Mouse (Mus musculus): ENCODE results near the gene Gm28043. TPM values are rescaled to one million over a fixed set of nuclear protein-coding genes. Genes with fewer than 3 reads are reported as not detected.
A peak's percentile ranks its signal among the peaks of the same experiment; 100 is the strongest.

Gene Gm28043
- polyA plus RNA-seq, 1 experiment from 2014 or later = 1.7 TPM

DNA sequence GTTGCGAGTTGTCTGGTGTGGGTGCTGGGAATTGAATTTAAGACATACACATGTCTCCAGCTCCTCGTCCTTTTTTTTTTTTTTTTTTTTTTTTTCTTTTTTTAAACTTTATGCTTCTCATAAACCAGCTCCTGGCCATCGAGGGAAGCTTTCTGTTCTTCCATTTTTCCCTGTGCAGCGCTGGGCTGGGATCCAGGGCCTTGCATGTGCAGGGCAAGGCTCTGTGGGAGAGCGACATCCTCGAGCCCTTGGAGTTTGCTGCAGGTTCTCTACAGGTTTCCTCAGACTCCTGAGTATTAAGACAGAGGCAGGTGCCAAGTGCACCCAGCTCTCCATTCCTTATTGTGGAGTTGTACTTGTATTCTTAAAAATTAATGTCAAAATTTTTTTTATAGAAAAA, 47.5 kb downstream of the Gm28043 start:
- no peak overlapping the region for H3K9ac ChIP-seq (replicated peaks)
- H3K4me3 ChIP-seq (replicated peaks) = no peak overlapping the region
- H3K27me3 ChIP-seq (replicated peaks) = no peaks in the 10 kb centered on the region
- H3K4me2 ChIP-seq = no peak overlapping the region
- no peak for ATAC-seq (ENCODE audit: low FRiP score)
- no peak overlapping the region for H3K27ac ChIP-seq (replicated peaks)
- peaks cover 14% of the 10 kb centered on the region for H3K4me1 ChIP-seq
- WGBS = 93% methylated on average over 6 of the region's 6 CpGs
- no peaks in the 10 kb centered on the region for H3K9me3 ChIP-seq (replicated peaks)
- H3K36me3 ChIP-seq = peaks cover 12% of the 10 kb centered on the region

DNA sequence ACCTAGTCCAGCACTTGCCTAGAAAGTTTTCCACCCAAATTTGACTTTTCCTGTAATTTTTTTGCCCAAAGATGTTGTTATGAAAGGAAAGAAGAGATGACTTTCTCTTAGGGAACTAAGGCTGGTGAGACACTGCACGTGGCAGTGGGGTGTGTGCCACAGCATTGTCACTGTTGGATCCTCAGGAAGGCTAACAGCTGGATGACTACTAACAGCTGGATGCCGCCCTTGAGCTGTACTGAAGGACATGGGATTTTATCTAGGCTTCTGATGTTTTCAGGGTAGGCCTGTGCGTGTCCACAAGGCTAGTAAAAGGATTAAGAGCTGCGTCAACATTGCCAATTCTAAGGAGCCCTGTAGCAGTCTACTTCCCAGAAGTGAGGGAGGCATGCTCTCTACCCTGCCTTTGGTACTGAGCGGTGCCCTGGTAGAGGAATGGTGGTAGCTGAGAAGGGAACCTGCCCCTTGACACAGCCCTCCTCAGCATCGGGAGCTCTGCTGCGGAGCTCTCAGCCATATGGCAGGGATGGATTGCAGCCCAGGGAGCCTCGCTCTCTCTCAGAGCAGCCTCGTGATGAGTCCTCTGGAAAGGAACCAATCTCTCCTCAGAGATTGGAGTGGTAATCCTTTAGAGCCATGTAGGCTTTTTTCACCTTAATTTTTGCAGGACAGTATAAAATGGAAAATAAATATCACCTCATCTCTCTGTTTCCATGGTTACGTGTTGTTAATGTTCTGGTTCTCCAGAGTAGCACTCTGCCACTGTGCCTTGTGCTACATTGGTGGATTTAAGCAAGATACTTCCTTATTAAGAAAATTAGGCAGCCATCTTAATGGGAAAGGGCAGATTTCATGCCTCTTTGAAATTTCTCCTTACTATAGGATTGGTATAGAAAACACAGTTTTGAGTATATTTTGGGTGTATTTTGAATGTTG, 53.6 kb downstream of the Gm28043 start:
- Histone ChIP-seq H3K4me1 (peaks cover 16% of the 10 kb centered on the region), H3K9me3 (replicated peaks) (no peaks in the 10 kb centered on the region), H3K4me2 (no peak overlapping the region), H3K27ac (replicated peaks) (peak overlapping the region; percentile 79), H3K4me3 (replicated peaks) (no peak overlapping the region), H3K9ac (replicated peaks) (no peak overlapping the region), H3K36me3 (peaks cover 15% of the 10 kb centered on the region), H3K27me3 (replicated peaks) (no peaks in the 10 kb centered on the region)
- WGBS = 57% methylated on average over 10 of the region's 10 CpGs
- ATAC-seq (ENCODE audit: low FRiP score) = peak; percentile 66

DNA sequence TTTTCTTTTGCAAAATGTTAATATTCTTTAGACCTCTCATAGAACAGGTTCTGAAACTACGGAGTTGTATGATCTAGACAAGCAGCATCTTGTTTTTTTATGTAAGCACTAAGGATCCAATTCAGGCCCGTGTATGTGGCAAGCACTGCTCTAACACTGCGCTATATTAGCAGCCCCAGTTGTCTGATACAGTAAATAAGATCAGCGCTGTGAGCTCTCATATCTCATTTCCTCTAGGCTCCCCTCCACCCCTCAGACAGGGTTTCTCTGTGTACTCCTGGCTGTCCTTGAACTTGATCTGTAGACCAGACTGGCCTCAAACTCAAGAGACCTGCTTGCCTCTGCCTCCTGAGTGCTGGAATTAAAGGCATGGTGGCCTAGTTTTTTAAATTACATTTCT, 54.4 kb downstream of the Gm28043 start:
- Histone ChIP-seq H3K9ac (replicated peaks) (no peak overlapping the region), H3K27ac (replicated peaks) (no peak overlapping the region), H3K27me3 (replicated peaks) (no peaks in the 10 kb centered on the region), H3K4me1 (peaks cover 16% of the 10 kb centered on the region), H3K4me2 (no peak overlapping the region), H3K36me3 (peaks cover 22% of the 10 kb centered on the region), H3K9me3 (replicated peaks) (no peaks in the 10 kb centered on the region), H3K4me3 (replicated peaks) (no peak overlapping the region)
- ATAC-seq (ENCODE audit: low FRiP score) = no peak
- whole genome bisulfite sequencing = 78% methylated on average over 4 of the region's 4 CpGs

DNA sequence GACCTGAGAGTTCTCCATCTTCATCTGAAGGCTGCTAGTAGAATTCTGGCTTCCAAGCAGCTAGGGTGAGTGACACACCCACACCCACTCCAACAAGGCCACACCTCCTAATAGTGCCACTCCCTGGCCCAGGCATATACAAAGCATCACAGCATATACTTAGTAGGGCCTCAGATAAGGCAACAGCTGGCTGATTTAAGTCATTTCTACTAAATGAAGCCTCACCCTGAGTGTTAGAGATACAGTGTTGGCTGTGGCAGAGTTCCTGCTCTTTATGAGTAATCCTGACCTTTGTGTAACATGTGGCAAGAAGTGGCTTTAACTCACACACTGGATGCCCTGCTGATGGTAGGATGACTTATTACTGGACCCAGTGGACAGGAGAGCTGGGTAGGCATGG, 55.3 kb downstream of the Gm28043 start:
- no peak overlapping the region for H3K9ac ChIP-seq (replicated peaks)
- H3K27me3 ChIP-seq (replicated peaks) = no peaks in the 10 kb centered on the region
- no peaks in the 10 kb centered on the region for H3K9me3 ChIP-seq (replicated peaks)
- no peak for ATAC-seq (ENCODE audit: low FRiP score)
- no peak overlapping the region for H3K4me2 ChIP-seq
- H3K4me3 ChIP-seq (replicated peaks) = no peak overlapping the region
- peaks cover 25% of the 10 kb centered on the region for H3K36me3 ChIP-seq
- H3K27ac ChIP-seq (replicated peaks) = no peak overlapping the region
- peaks cover 16% of the 10 kb centered on the region for H3K4me1 ChIP-seq

DNA sequence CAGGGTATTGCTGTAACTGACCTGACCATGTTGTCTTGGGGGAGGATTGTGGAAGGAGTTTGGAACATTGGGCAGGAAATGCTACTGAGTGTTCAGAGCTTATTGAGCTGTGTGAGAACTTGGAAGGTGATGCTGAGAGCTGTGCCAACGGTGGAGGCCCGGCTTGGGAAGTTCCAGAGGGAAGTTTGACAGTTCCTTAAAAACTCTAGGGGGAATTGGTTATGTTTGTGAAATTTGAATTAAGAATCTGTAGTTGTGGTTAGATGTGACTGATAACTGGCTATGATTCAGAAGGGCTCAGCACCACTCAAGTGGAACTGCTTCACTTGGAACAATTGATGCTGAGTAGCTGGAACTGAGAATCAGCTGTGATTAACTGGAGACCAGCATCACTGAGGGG, 56.3 kb downstream of the Gm28043 start:
- Histone ChIP-seq H3K9me3 (replicated peaks) (no peaks in the 10 kb centered on the region), H3K9ac (replicated peaks) (no peak overlapping the region), H3K4me3 (replicated peaks) (no peak overlapping the region), H3K4me2 (no peak overlapping the region), H3K36me3 (peaks cover 33% of the 10 kb centered on the region), H3K4me1 (peaks cover 16% of the 10 kb centered on the region), H3K27ac (replicated peaks) (no peak overlapping the region), H3K27me3 (replicated peaks) (no peaks in the 10 kb centered on the region)
- ATAC-seq (ENCODE audit: low FRiP score) = no peak
- WGBS = 88% methylated on average over 2 of the region's 2 CpGs

DNA sequence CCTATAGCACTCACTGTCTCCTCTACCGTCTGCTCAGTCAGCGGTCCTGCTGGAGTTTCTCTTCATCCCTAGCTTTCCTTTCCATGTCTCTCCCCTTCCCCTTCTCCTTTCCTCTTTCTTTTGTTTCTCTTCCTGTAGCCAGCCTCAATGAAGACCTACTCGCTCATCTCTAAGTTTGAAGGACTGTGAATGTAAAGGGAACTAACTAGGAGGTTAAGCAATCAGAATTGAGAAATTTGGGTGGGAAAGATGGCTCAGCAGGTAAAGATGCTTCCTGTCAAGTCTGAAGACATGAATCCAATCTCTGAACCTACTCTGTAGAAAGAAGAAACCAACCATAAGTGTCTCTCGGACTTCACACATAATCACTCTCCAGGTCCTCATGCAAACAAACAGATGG, 58.6 kb downstream of the Gm28043 start:
- Histone ChIP-seq H3K27ac (replicated peaks) (no peak overlapping the region), H3K27me3 (replicated peaks) (no peaks in the 10 kb centered on the region), H3K4me2 (no peak overlapping the region), H3K9me3 (replicated peaks) (no peaks in the 10 kb centered on the region), H3K36me3 (peaks cover 55% of the 10 kb centered on the region), H3K4me3 (replicated peaks) (no peak overlapping the region), H3K9ac (replicated peaks) (no peak overlapping the region), H3K4me1 (peaks cover 9% of the 10 kb centered on the region)
- WGBS = 92% methylated on average over 4 of the region's 4 CpGs
- ATAC-seq (ENCODE audit: low FRiP score) = no peak

DNA sequence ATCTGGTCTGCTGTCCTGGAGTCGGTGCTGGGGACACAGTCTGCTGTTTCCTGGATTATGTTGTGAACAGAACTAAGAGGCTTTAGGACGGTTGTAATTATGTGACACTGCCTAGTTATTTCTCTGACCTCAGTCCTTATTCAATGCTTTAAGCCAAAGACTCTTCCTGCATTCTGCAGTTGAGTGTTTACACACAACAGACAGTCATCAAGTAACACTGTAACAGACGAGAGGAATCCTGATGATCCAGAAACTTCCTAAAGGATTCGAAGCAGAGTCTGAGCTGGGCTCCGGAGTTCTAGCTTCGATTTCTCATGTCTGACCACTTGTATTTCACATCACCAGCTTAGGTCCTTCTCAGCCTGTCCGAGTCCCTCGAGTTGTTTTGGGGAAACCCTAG, 63.9 kb downstream of the Gm28043 start:
- 93% methylated on average over 8 of the region's 8 CpGs for WGBS
- no peak overlapping the region for H3K4me2 ChIP-seq
- H3K9ac ChIP-seq (replicated peaks) = no peak overlapping the region
- H3K27me3 ChIP-seq (replicated peaks) = no peaks in the 10 kb centered on the region
- H3K27ac ChIP-seq (replicated peaks) = no peak overlapping the region
- H3K36me3 ChIP-seq = peaks cover 94% of the 10 kb centered on the region
- H3K4me3 ChIP-seq (replicated peaks) = no peak overlapping the region
- H3K9me3 ChIP-seq (replicated peaks) = no peaks in the 10 kb centered on the region
- ATAC-seq (ENCODE audit: low FRiP score) = no peak
- H3K4me1 ChIP-seq = peaks cover 4% of the 10 kb centered on the region

DNA sequence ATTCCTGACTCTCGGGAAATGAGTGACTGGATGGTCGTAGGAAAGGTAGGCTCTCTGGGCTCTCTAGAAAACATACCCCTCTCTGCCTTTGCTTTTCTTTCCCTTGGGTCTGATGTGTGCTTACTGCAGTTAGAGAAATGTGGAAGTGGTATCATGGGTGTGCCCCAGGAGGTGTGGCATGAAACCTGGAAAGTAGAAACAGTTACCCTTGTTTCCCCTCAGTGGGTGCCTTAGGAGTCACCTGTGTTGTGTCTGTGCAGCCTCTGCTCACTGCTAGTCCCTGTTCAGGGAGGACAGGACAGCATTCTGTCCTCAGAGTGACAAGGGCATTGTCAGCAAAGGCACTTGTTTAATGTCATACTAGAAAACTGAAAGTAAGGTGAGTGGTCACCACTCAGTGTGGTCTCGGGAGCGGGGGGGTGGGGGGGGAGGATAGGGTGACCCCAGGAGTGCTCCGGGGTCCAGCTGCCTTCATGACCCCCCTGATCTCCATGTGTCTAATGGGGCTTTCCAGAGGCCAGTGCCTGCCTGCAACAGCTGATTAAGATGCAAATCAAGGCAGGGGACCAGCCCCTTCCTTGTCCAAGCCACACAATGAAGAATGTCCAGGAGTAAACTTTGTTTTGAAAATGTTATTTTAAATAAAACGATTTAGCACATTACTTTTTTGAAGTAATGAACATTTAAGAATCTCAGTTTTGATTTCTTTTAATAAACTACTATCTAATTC, 64.5 kb downstream of the Gm28043 start:
- Histone ChIP-seq H3K27ac (replicated peaks) (no peak overlapping the region), H3K9me3 (replicated peaks) (no peaks in the 10 kb centered on the region), H3K9ac (replicated peaks) (no peak overlapping the region), H3K36me3 (peaks cover 94% of the 10 kb centered on the region), H3K27me3 (replicated peaks) (no peaks in the 10 kb centered on the region), H3K4me2 (no peak overlapping the region), H3K4me1 (peaks cover 4% of the 10 kb centered on the region), H3K4me3 (replicated peaks) (no peak overlapping the region)
- WGBS = 86% methylated on average over 6 of the region's 6 CpGs
- ATAC-seq (ENCODE audit: low FRiP score) = no peak

DNA sequence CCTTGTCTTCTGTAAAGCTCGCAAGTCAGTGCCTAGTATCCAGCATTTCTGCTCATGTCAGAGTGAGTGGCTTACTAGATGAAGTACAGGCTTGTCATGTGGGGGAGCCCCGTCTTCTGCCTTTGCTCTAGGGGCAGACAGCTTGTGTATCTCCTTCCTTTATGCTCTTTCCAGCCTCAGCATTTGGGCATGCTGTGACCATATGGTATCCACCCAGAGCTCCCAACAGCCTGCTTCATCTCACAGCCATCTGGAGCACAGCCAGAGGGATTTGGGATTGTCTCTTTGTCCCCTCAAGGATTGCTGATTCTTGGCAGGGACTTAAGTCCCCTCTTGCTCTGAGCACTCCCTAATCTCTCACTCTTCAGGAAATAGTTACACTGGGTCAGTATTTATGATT, 65.5 kb downstream of the Gm28043 start:
- H3K36me3 ChIP-seq = peaks cover 96% of the 10 kb centered on the region
- no peak overlapping the region for H3K9ac ChIP-seq (replicated peaks)
- WGBS = 66% methylated on average over 2 of the region's 2 CpGs
- H3K4me1 ChIP-seq = peaks cover 4% of the 10 kb centered on the region
- no peaks in the 10 kb centered on the region for H3K27me3 ChIP-seq (replicated peaks)
- no peaks in the 10 kb centered on the region for H3K9me3 ChIP-seq (replicated peaks)
- 0 out of 2 replicates have a peak overlapping the region, but pooled peaks have one; percentile 33 for H3K27ac ChIP-seq (replicated peaks)
- no peak overlapping the region for H3K4me2 ChIP-seq
- no peak for ATAC-seq (ENCODE audit: low FRiP score)
- H3K4me3 ChIP-seq (replicated peaks) = no peak overlapping the region

DNA sequence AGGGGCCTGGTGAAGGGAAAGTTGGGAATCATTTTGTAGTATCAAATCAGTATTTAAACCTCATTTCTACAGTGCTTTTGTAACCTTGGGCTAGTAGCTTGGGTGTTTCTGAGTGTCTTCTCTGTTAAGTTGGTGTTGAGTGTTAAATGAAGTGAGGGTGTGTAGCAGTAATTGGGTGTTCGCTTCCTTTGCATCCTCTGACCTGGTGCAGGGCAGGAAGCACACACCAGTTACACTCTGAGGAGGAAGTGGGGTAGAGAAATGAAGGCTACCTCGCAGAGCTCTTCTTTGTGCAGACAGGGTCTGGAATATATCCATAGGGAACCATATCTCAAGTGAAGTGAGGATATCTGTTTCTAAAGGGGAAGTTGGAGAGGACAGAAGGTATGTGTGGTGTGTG, 66.2 kb downstream of the Gm28043 start:
- H3K36me3 ChIP-seq = peaks cover 94% of the 10 kb centered on the region
- H3K4me1 ChIP-seq = peaks cover 4% of the 10 kb centered on the region
- no peaks in the 10 kb centered on the region for H3K9me3 ChIP-seq (replicated peaks)
- H3K9ac ChIP-seq (replicated peaks) = no peak overlapping the region
- H3K27me3 ChIP-seq (replicated peaks) = no peaks in the 10 kb centered on the region
- H3K4me2 ChIP-seq = no peak overlapping the region
- no peak for ATAC-seq (ENCODE audit: low FRiP score)
- 88% methylated on average over 2 of the region's 2 CpGs for WGBS
- no peak overlapping the region for H3K4me3 ChIP-seq (replicated peaks)
- H3K27ac ChIP-seq (replicated peaks) = no peak overlapping the region

DNA sequence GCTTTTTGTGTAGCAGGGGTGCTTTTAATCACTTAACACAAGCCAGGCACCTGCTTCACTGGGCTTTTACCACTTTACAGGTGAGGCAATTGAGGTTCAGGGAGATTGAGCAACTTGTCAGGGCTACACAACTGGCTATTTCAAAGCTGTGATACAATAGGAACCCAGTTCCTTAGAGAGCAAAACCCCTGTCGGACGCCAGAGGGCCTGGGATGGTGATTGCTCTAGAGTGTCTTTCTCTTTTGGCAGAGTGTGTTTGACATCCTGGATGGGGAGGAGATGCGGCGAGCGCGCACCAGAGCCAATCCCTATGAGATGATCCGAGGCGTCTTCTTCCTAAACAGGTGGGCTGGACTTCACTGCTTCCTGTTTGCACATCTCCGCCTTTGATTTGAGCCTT, 67.0 kb downstream of the Gm28043 start:
- Histone ChIP-seq H3K9ac (replicated peaks) (no peak overlapping the region), H3K4me3 (replicated peaks) (no peak overlapping the region), H3K27me3 (replicated peaks) (no peaks in the 10 kb centered on the region), H3K27ac (replicated peaks) (no peak overlapping the region), H3K36me3 (peaks cover 94% of the 10 kb centered on the region), H3K4me1 (peaks cover 4% of the 10 kb centered on the region), H3K9me3 (replicated peaks) (no peaks in the 10 kb centered on the region), H3K4me2 (no peak overlapping the region)
- no peak for ATAC-seq (ENCODE audit: low FRiP score)
- 94% methylated on average over 9 of the region's 9 CpGs for whole genome bisulfite sequencing

DNA sequence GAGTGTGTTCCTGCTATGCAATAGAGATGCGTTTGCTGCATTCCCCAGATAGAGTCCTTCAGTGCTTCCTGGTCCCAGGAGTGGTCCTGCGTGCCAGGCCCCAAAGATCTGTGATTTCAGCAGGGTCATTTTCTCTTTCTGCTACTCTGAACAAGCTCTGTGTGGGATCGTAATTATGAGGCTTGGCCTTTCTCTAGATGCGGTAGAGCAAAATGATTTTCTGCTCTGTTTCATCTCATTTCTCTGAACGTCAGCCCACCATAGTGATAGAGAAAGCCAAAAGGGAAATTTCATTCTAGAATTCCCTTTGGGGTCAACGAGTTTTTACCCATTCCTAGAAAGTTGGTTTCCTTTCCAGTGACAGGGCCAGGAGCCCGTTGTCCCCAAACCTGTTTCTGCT, 67.6 kb downstream of the Gm28043 start:
- Histone ChIP-seq H3K36me3 (peaks cover 93% of the 10 kb centered on the region), H3K9me3 (replicated peaks) (no peaks in the 10 kb centered on the region), H3K27ac (replicated peaks) (no peak overlapping the region)

More for the DNA sequence above, 67.6 kb downstream of the Gm28043 start:
- Histone ChIP-seq H3K4me1 (peaks cover 4% of the 10 kb centered on the region), H3K9ac (replicated peaks) (no peak overlapping the region), H3K27me3 (replicated peaks) (no peaks in the 10 kb centered on the region), H3K4me3 (replicated peaks) (no peak overlapping the region), H3K4me2 (no peak overlapping the region)
- no peak for ATAC-seq (ENCODE audit: low FRiP score)
- WGBS = 74% methylated on average over 7 of the region's 7 CpGs
